Mouse (Mus musculus): ENCODE data around the gene Slc47a1.

Slc47a1 gene

GRCm38 (mm10) chr11:61300716-61301392 is 77.3 kb downstream of the Slc47a1 start:
- H3K4me3 ChIP-seq (replicated peaks; ENCODE audit: low read length), result peak overlapping the region; percentile 59; the same call in 1 of the 2 replicates
- peaks cover 64% of the 10 kb centered on the region for H3K9me3 ChIP-seq (ENCODE audit: low read length)
- no peak for TF ChIP-seq NANOG (IDR thresholded peaks at IDR 0.05; ENCODE audit: borderline replicate concordance, low read length)
- H3K4me1 ChIP-seq (replicated peaks; ENCODE audit: low read depth, low read length), result peaks cover 51% of the 10 kb centered on the region
- H3K36me3 ChIP-seq (ENCODE audit: insufficient read depth, low read length), result peaks cover 7% of the 10 kb centered on the region; the same call in 1 of the 2 replicates
- H3K27me3 ChIP-seq (ENCODE audit: insufficient read depth, low read length), result no peaks in the 10 kb centered on the region

- peaks cover 7% of the 10 kb centered on the region for H3K36me3 ChIP-seq (ENCODE audit: insufficient read depth, low read length)
- peaks cover 64% of the 10 kb centered on the region for H3K9me3 ChIP-seq (ENCODE audit: low read length)
- no peak overlapping the region for H3K4me3 ChIP-seq (replicated peaks; ENCODE audit: low read length)
- H3K4me1 ChIP-seq (replicated peaks; ENCODE audit: low read depth, low read length), result peaks cover 51% of the 10 kb centered on the region
- no peaks in the 10 kb centered on the region for H3K27me3 ChIP-seq (ENCODE audit: insufficient read depth, low read length)
- TF ChIP-seq POU5F1 (IDR thresholded peaks at IDR 0.05; ENCODE audit: borderline replicate concordance, low read length) (no peak), NANOG (IDR thresholded peaks at IDR 0.05; ENCODE audit: borderline replicate concordance, low read length) (no peak), CTCF (conservative IDR thresholded peaks at IDR 0.05; ENCODE audit: low read length) (no peak)
These were observed 77.9 kb downstream of the Slc47a1 start for GRCm38 (mm10) chr11:61300205-61300604.

- TF ChIP-seq NANOG (IDR thresholded peaks at IDR 0.05; ENCODE audit: borderline replicate concordance, low read length), result no peak
- TF ChIP-seq POU5F1 (IDR thresholded peaks at IDR 0.05; ENCODE audit: borderline replicate concordance, low read length), result no peak
- TF ChIP-seq CTCF (conservative IDR thresholded peaks at IDR 0.05; ENCODE audit: low read length), result no peak
- H3K9me3 ChIP-seq (ENCODE audit: low read length), result peaks cover 64% of the 10 kb centered on the region
- no peaks in the 10 kb centered on the region for H3K27me3 ChIP-seq (ENCODE audit: insufficient read depth, low read length)
- H3K36me3 ChIP-seq (ENCODE audit: insufficient read depth, low read length), result peaks cover 7% of the 10 kb centered on the region
- no peak overlapping the region for H3K4me3 ChIP-seq (replicated peaks; ENCODE audit: low read length)
- peaks cover 58% of the 10 kb centered on the region for H3K4me1 ChIP-seq (replicated peaks; ENCODE audit: low read depth, low read length)
These were observed 80.2 kb downstream of the Slc47a1 start for GRCm38 (mm10) chr11:61297901-61298300.

- Histone ChIP-seq H3K9me3 (ENCODE audit: low read length) (peaks cover 64% of the 10 kb centered on the region), H3K27me3 (ENCODE audit: insufficient read depth, low read length) (no peaks in the 10 kb centered on the region), H3K4me1 (replicated peaks; ENCODE audit: low read depth, low read length) (peaks cover 61% of the 10 kb centered on the region), H3K36me3 (ENCODE audit: insufficient read depth, low read length) (peaks cover 7% of the 10 kb centered on the region), H3K4me3 (replicated peaks; ENCODE audit: low read length) (0 out of 2 replicates have a peak overlapping the region, but pooled peaks have one; percentile 5)
- TF ChIP-seq POU5F1 (IDR thresholded peaks at IDR 0.05; ENCODE audit: borderline replicate concordance, low read length) (no peak), NANOG (IDR thresholded peaks at IDR 0.05; ENCODE audit: borderline replicate concordance, low read length) (no peak), CTCF (conservative IDR thresholded peaks at IDR 0.05; ENCODE audit: low read length) (no peak)
These were observed 80.8 kb downstream of the Slc47a1 start for GRCm38 (mm10) chr11:61297326-61297725.

DNA sequence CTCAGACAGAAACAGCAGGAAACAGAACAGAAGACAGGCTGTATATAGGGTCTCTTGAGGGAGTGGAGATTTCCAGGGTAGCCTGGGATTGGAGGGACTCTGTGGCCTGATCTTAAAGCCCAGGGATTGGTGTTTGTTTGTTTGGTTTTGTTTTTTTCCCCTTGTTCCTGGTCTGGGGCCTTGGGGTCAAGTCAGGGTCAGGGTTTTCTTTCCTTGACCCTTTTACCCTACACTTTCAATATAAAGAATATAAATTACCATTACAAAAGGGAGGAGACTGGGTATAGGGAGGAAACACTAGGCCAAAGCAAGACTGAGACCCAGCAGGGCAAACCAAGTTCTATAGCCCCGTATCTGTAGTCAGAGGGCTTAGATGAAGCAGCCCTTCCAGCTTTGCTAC is 81.6 kb downstream of the Slc47a1 start:
- Histone ChIP-seq H3K4me1 (replicated peaks; ENCODE audit: low read depth, low read length) (peaks cover 58% of the 10 kb centered on the region), H3K27me3 (ENCODE audit: insufficient read depth, low read length) (no peaks in the 10 kb centered on the region), H3K36me3 (ENCODE audit: insufficient read depth, low read length) (peaks cover 7% of the 10 kb centered on the region), H3K9me3 (ENCODE audit: low read length) (peaks cover 64% of the 10 kb centered on the region), H3K4me3 (replicated peaks; ENCODE audit: low read length) (0 out of 2 replicates have a peak overlapping the region, but pooled peaks have one; percentile 5)
- TF ChIP-seq CTCF (conservative IDR thresholded peaks at IDR 0.05; ENCODE audit: low read length) (no peak), NANOG (IDR thresholded peaks at IDR 0.05; ENCODE audit: borderline replicate concordance, low read length) (no peak), POU5F1 (IDR thresholded peaks at IDR 0.05; ENCODE audit: borderline replicate concordance, low read length) (0 out of 2 replicates have a peak, but pooled peaks have one; percentile 15)

DNA sequence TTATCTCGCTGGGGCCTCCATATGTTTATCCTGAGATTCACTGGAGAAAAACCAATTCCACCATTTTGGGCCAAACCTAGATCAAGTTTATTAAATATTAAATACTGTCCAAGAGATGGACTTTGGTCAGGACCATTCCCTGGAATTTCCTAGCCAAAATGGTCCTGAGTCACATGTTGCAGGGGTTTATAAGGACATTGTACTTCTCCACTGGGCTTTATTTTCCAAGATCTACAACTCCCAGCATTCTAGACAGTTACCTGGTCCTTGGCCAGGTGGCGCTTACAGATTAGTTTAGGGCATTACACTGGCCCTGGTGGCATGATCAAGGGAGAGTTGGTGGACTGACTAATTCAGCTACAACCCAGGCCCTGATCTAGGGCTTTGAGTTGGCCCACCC is 82.6 kb downstream of the Slc47a1 start:
- peaks cover 7% of the 10 kb centered on the region for H3K36me3 ChIP-seq (ENCODE audit: insufficient read depth, low read length)
- no peak overlapping the region for H3K4me3 ChIP-seq (replicated peaks; ENCODE audit: low read length)
- H3K27me3 ChIP-seq (ENCODE audit: insufficient read depth, low read length), result no peaks in the 10 kb centered on the region
- H3K9me3 ChIP-seq (ENCODE audit: low read length), result peaks cover 63% of the 10 kb centered on the region
- H3K4me1 ChIP-seq (replicated peaks; ENCODE audit: low read depth, low read length), result peaks cover 49% of the 10 kb centered on the region
- TF ChIP-seq CTCF (conservative IDR thresholded peaks at IDR 0.05; ENCODE audit: low read length), result no peak
- TF ChIP-seq NANOG (IDR thresholded peaks at IDR 0.05; ENCODE audit: borderline replicate concordance, low read length), result no peak
- TF ChIP-seq POU5F1 (IDR thresholded peaks at IDR 0.05; ENCODE audit: borderline replicate concordance, low read length), result no peak

- Histone ChIP-seq H3K36me3 (ENCODE audit: insufficient read depth, low read length) (peaks cover 7% of the 10 kb centered on the region), H3K4me1 (replicated peaks; ENCODE audit: low read depth, low read length) (peaks cover 44% of the 10 kb centered on the region), H3K4me3 (replicated peaks; ENCODE audit: low read length) (no peak overlapping the region), H3K9me3 (ENCODE audit: low read length) (peaks cover 53% of the 10 kb centered on the region), H3K27me3 (ENCODE audit: insufficient read depth, low read length) (no peaks in the 10 kb centered on the region)
- TF ChIP-seq POU5F1 (IDR thresholded peaks at IDR 0.05; ENCODE audit: borderline replicate concordance, low read length) (no peak), NANOG (IDR thresholded peaks at IDR 0.05; ENCODE audit: borderline replicate concordance, low read length) (no peak), CTCF (conservative IDR thresholded peaks at IDR 0.05; ENCODE audit: low read length) (no peak)
These were observed 83.7 kb downstream of the Slc47a1 start for GRCm38 (mm10) chr11:61294431-61294830.
